Mouse (Mus musculus) spleen, adult 12 weeks (tissue): Measurements from ENCODE around the gene Fam25c.
A peak's percentile ranks its signal among the peaks of the same experiment; 100 is the strongest.
"Not testable (repeated sequence)": the region's sequence is repeated elsewhere in the genome, so short reads cannot be mapped to it uniquely, and the experiment has no call there.

Experiments used
- DNase-seq: peaks from one replicate; pipeline ENCODE4 v3.0.0; 2022; ENCODE audit warnings: low spot score

The Fam25c gene

GRCm38 (mm10) chr14:34326606-34327005 lies 28.6 kb downstream of the Fam25c start:
- no peak for DNase-seq

DNA sequence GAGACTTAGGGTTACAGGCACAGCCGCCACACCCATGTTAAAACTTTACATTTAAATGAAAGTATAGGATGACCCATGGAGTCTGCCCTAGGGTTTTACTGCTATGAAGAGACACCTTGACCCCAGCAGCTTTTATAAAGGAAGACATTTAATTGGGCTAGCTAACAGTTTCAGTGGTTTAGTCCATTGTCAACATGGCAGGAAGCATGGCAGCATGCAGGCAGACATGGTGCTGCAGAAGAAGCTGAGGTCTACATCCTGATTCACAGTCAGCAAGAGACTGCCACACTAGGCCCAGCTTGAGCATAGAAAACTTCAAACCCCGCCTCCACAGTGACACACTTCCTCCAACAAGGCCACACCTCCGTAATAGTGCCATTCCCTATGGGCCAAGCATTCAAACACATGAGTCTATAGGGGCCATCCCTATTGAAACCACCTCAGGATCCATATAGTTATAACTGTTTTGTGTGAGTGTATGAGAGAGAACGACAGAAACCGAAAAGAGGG lies 31.6 kb downstream of the Fam25c start:
- no peak for DNase-seq

GRCm38 (mm10) chr14:34318113-34318512 lies 37.1 kb downstream of the Fam25c start:
- DNase-seq, result no peak

DNA sequence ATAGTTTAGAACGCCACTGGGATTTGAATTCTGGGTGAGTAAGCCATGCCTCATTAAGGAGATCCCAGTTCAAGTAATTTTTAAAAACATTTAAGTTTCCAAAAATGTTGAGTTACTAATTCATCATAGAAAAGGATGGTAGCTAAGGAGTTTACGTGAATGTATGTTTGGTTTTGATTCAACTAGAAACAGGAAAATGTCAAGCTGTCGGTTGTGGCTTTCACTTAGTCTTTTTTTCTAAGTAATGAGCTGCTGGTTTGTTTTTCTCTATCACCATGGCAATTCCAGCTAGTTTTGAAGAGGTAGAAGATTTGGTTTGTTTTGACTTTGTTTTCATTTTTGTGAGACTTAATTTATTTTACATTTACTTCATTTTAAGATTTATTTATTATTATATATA lies 37.8 kb downstream of the Fam25c start:
- no peak for DNase-seq

DNA sequence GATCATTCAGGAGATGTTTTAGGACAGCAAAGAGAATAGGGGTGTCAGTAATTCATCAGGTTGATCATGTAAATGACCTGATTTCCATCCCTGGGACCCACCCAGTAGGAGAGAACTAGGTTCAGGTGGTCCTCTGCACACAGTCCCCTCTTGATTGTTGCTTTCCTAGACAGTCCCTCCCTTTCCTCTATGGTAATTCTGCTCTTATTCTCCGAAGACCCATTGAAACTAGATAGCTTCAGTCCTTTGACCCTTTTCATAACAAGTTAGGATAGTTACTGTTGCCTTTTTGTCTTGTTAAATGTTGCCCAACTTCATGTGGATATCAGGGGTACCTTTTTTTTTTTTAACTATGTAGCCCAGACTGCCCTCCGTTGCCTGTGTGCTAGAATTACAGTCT lies 38.9 kb downstream of the Fam25c start:
- DNase-seq, result no peak

- no peak for DNase-seq
These were observed 40.4 kb downstream of the Fam25c start for GRCm38 (mm10) chr14:34314796-34315195.

DNA sequence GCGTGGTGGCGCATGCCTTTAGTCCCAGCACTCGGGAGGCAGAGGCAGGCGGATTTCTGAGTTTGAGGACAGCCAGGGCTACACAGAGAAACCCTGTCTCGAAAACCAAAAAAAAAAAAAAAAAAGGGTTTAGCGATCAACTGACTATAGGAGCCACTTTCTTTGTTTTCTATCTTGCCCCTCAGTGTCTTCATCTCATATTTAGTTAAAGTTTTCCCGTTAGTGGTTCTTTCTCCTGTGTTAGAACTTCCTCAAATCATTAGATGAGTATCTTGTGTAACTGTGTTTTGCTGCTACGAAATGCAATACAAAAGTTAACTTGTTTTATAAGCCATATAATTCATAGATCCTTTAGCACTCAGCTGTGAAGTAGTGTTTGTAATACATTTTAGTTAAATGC lies 40.9 kb downstream of the Fam25c start:
- DNase-seq, result not testable (repeated sequence)

GRCm38 (mm10) chr14:34313612-34314011 lies 41.6 kb downstream of the Fam25c start:
- DNase-seq, result no peak

DNA sequence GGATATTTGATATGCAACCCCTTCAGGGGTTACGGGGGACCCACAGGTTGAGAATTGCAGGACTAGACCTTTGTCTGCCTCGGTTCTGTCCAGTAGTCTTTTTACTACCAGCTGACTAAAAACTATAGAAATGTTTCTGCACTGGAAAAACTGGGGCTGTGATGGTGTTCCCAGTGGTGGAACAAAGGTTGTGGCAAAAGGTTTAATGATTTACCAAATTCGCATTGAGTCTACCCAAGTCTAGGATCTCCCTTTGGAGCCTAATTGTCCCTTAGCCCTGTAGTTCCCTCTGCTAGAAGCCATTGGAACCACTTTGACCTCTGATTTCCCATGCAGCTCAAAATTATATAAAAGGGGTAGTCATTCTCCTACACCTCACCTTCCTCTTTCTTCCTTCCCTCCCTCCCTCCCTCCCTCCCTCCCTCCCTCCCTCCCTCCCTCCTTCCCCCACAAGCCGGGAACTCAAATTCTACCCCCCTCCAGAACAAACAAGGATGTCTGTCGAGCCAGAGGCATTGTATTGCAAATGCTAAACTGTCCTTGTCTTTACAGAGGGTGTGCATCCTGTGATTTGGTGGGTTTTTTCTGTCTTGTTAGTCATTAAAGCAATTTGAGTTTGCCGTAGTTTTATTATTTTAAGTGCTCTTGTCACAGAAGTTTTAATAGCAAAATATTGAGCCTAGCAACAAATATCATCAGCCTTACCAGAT lies 42.7 kb downstream of the Fam25c start:
- no peak for DNase-seq

DNA sequence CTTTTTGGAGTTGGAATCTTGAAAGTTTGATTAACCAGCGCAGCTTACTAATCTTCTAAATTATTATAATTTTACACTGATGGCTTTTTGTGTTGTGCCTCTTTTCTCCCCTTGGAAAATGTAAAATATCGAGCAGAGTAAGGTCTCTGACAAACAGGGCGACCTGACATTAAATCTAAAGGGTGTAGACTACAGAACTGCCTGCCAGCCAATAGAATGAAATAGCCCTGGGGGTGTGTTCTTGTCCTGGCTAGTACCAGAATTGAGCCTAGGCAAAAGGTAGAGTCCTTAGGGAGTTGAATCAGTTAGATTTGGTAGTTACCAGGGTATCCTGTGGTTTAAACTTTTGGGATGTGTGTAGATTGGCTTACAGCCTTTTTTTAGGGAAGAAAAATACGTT lies 43.5 kb downstream of the Fam25c start:
- no peak for DNase-seq

- peak; percentile 40 for DNase-seq
These were observed 44.1 kb downstream of the Fam25c start for GRCm38 (mm10) chr14:34311021-34311631.

GRCm38 (mm10) chr14:34310234-34310965 lies 44.8 kb downstream of the Fam25c start, which contains the start of the genes Shld2 and Glud1:
Gene Shld2 (minus strand): TSS chr14:34310493.
Gene Glud1 (plus strand): TSS chr14:34310727.
- DNase-seq, result peak; percentile 83

DNA sequence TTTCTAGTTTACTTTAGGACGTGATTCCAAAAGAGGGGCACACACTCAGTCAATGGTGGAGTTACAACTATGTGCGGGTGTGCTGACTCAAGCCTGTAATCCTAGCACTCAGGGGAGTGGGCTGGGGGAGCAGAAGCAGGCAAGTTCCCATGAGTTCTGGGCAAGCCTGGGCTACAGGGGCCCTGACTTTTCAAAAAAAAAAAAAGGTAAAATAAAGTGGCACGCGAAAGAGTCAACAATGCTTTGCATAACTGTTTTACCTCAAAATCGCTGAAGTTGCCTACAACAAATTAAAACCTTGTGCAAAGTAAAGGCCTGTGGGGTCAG lies 45.4 kb downstream of the Fam25c start:
- no peak for DNase-seq

GRCm38 (mm10) chr14:34309266-34309665 lies 46.0 kb downstream of the Fam25c start:
- DNase-seq, result no peak

- DNase-seq, result no peak
These were observed 52.0 kb downstream of the Fam25c start for GRCm38 (mm10) chr14:34303265-34303680.

DNA sequence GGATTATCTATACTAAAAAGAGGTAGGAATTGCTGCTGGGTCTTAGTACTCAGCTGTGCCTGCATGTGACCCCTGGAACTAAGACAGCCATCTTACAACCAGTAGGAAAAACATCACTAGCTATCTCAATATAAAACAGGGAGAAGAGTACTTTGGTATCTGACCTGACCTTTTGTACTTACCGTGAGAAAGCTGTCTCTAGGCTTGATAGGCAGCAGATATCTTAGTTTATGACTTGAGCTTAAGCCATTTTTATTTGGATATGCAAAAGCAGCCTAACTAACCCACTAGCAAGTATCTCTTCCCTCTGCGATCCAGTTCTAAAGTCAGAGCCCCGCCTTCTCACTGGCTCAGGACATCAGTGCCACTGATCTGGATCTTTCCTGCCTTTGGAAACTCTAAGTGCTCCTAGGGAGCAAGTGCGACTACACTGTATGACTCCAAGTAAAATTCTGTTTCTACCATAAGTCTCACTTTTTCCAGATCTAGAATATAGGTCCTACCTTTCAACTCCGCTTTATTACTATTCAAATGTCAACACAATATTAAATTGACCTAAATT lies 52.5 kb downstream of the Fam25c start:
- DNase-seq, result no peak
